Mouse (Mus musculus) c-Kit-positive CD71-positive TER-119-negative erythroid progenitor cells, embryonic 14.5 days (primary cell): Measurements from ENCODE around the gene Ryr1.

Source experiments
- DNase-seq: peaks from one replicate; pipeline ENCODE4 v3.0.0-alpha.2; 2013; ENCODE audit warnings: low read depth

Gene Ryr1

DNA sequence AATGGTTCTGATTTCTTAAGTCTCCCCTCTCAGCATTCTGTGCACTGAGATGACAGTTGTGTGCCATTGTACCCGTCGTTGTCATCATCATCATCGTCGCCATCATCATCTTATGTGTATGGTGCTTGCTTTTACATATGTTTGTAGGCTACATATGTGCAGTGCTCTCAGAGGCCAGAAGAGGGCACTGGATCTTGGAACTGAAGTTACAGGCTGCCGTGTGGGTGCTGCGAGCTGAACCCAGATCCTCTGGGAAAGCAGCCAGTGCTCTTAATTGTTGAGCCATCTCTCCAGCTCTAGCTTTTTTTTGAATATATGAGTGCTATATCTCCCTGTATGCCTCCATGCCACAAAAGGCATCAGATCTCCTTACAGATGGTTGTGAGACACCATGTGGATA, 87.7 kb downstream of the Ryr1 start:
- DNase-seq = no peak

DNA sequence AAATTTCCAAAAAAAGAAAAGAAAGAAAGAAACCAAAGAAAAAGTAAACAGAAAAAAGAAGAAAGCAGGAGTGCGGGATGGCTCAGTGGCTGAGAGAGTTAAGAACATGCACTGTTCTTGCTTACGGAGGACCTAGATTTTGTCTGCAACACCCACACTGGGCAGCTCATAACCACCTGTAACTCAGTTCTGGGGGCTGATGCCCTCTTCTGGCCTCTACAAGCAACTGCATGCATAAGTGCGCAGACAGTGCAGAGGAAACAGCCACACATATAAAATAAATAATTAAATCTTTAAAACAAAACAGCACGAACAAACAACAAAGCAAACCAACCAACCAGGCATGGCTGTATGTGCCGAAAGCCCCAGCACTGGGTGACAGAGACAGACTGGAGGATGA, 92.3 kb downstream of the Ryr1 start:
- DNase-seq = no peak

DNA sequence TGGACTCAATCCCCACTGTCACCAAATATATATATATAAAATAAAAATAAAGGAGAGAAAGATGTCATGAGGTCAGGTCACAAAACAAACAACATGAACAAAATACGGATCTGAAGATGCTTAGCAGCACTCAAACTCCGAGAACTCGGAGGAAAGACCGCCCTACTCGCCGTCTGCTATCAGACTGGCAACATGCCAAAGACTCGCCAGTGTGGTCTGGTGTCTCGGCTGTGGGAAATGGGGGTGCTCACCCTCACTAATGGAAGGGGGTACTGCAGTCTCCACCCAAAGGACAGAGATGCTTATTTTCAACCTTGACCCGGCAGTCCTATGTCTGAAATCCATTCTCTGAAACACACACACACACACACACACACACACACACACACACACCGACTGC, 93.3 kb downstream of the Ryr1 start:
- DNase-seq = no peak

DNA sequence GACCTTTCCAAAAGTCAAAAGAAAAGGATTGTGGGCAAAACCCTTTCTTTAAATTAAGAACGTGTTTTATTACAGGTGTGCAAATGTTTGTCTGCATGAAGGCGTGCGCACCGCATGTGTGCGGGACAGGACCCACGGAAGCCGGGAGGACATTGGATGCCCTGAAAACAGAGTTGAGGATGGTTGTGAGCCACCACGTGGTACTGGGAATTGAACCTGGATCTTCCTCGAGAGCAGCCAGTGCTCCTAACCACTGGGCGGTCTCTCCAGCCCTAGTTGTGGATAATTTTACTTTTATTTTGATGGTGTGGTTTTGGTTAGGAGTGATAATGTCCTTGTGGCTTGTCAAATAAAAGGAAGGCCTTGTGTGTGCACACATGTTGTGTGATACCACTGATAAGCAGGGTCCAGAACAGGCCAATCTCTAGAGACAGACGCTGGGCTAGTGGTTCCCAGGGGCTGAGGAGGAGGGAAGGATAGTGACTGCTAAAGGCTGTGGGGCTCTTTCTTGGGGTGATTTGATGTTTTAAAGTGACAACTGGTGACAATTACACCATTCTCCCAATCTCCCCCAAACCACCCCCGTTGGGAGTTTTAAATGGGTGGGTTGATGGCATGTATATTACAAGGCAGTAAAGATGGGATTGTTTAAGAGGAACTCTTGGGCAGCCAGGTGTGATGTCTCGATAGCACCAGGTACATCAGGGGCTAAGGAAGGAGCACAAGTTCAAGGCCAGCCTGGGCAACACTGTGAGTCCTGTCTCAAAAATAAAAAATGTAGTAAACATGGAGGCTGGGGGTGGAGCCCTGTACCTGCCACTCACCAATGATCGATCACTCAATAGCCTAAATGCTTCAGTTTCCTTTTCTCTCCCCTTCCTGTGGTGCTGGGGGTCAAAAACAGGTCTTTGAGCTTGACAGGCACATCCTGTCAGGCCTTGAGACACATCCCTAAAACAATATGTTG, 95.0 kb downstream of the Ryr1 start:
- DNase-seq = peak; percentile 82

DNA sequence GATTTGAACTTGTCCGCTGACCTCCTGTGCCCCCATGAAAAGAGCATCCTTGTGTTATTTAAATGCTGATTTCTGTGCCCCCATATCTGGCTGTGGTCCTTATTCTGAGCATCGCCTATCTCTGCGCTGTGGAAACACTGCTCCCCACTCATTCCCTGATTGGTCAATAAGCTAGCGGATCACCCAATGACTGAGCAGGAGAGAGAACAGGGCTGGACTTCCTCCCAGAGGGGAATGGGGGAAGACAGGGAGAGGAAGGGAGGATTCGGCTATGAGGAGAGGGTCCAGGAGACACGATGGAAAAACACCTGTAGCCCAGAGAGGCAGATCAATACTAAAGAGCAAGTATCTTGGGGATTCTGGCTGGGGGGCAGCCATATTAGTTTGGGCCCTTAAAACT, 96.2 kb downstream of the Ryr1 start:
- DNase-seq = no peak

DNA sequence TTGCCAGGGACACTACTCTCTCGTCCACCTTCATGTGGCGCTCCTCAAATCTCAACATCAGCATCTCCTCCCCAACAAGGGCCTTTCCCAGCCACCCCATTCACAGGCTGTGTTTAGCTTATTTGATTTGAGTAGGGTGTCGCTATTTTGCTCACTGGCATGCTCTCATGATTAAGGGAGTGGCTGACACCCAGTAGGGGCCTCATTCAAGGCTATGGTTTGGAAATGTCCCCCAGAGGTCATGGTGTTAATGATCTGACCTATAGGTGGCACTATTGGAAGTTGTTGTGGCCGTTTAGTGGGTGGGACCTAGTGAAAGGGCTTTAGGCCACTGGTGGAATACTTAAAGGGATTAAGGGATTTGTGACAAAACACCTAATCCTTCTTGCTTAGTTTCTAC, 98.2 kb downstream of the Ryr1 start:
- DNase-seq = no peak

DNA sequence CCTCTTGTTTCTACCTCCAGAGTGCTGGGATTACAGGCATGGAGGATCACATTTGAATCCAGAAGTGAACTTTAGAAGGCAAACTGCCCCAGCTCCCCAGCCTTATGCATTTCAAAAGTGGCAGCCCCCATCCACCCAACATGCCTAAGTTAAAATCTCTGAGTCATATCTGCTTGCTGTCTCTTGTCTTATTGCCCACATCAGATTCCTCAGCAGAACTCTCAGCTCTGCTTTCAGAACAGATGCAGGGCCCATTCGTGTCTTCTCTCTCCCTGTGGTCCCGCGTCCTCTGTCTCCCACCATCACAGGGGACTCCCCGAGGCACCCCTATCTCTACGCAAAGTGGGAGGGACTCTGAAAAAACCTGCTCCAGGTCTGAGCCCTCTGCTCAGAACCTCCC, 98.8 kb downstream of the Ryr1 start:
- DNase-seq = no peak

DNA sequence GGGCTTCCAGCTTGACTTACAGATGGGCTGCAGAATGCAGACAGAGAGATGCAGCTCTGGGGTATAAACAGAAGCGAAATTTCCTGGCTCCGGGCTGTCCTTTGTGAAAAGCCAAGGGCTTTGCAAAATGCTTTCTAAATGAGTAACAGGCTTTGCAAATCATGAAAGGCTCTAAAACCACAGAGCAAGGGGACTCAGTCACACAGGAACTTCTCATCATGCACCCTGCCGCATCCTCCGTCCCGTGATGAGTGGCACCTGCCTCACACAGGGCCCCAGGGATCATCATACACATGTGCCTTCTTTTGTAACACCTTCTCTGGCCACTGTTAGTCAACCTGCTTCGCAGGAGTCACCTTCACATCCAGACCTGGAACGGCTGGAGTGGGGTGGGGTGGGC, 99.4 kb downstream of the Ryr1 start:
- DNase-seq = no peak

DNA sequence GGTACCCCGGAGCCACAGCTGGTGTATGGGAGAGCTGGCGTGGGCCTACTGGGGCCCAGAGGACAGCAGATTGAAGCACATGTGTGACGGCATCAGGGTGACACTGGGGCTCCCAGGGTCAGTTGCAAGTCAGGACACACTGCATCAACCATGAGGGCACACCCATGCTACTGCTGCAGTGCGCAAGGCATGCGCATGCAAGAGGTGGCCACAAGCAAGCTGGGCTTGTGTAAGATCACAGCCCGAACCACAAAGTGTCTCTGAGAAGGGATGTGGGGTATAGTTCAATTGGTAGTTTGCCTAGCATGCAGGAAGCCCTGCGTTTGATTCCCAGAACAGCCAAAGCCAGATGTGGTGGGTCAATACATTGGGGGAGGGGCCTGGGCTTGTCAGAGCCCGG, 101.5 kb downstream of the Ryr1 start:
- DNase-seq = no peak

DNA sequence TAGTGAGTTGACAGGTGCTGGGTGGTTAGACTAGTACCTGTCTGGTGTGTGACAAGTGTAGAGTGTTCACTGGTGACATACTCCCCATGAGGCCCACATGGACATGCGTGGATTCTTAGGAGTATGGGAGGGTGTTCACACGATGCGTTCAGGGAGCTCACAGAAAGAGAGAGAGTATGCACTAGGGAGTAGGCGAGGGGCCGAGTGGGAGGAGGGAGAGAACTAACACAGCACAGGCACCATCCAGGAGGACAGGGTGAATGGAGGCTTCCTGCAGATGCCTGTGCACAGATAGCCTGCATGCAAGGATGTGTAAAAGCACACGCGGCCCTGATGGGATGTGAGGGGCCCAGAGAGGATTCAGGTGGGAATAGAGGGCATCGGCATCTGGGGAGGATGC, 102.5 kb downstream of the Ryr1 start:
- DNase-seq = no peak

DNA sequence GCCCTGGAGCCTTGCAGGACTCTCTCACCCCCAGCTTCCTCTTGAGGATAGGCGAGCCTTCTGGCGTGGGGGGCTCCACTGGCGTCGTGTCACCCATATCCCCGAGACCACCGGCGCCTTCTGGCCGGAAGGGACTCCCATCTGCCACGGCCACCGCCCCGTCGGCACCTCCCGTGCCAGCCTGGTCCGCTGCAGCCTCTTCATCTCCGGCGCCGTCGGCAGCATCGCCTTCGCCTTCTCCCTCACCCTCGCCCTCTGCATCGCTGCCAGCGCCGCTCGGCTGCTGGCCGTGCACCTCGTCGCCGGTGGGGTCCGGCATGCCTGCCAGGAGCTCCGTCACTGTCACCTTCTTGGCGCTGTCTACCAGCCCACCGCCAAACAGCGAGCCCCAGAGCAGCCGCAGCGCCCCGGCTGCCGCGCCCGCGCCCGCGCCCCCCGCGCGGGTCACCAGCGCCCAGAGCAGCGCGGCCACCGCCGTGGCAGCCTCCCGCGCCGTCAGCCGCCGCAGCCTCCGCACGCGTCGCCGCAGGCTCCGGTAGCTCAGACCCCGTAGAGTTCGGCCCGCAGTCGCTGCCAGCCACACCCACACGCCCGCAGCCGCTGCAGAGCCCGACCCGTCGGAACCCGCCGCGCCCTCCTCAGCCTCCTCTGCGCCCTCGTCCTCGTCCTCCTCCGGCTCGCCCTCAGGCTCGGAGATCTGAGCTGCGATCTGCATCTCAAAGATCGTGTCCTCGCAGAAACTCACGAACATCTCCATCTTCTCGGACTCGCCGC, 105.3 kb downstream of the Ryr1 start:
- no peak for DNase-seq

DNA sequence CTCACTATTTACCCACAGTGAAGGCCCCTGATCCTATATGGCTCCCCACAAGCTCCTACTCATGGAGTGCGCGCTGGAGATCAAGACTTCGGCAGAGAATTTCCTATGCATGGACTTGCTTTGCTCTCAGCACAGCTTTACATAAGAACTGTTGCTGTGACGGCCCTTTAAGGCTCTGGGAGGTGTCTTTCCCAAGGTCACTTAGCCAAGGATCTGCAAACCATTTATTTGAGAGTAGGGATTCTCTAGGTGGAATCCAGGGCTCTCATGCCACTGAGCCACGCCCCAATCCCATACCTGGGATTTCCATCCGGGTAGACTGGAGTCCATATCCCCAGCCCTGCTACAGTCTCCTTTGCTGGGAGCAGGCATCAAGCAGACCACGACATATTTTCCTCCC, 107.8 kb downstream of the Ryr1 start:
- DNase-seq = no peak

DNA sequence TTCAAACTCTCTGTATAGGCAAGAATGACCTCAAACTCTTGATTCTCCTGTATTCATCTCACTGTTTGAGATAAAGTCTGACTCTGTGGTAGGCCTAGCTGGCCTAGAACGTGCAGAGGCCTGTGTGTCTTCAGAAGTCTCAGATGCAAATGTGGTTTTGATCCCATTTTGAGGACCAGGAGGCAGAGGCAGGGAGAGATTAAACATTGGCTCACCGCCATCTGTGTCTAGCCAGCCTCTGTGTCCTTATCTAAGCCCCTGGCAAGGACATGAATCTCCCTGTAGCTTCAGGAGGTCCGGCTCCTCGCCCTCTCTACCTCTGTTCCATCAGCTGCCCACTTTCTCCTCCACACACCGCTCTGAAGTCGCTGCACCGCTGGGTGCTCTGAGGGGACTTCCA, 108.5 kb downstream of the Ryr1 start:
- no peak for DNase-seq

DNA sequence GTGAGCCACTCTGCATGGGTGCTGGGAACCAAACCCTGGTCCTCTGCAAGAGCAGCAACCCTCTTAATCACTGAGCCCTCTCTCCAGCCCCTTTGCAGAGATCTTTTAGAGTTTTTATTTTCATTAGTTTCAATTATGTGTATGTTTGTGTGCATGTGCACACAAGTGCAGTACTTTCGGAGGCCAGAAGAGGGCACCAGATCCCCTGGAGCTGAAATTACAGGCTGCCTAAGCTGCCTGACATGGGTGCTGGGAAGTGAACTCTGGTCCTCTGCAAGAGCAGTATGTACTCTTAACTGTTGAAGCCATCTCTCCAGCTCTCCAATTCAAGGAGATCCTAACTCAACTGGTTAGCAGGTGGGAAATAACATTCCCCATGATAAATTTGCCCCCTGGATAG, 110.0 kb downstream of the Ryr1 start:
- DNase-seq = no peak

DNA sequence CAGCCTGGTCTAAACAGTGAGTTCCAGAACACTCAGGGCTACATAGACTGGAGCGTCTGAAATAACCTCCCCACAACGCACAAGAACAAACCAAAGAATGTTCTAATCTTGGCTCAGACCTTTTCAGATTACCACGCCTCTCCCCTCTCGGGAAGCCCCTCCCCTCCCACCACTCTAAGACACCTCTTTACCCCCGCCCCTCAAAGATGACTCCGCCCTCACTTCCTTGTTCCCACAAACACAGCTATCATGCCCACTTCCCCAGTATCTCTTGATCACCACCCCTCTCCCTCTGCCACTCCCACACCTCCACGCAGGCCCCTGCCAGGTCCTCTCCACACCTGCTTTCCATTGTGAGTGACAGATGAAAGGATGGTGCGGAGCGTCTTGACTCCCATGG, 116.3 kb downstream of the Ryr1 start:
- no peak for DNase-seq

DNA sequence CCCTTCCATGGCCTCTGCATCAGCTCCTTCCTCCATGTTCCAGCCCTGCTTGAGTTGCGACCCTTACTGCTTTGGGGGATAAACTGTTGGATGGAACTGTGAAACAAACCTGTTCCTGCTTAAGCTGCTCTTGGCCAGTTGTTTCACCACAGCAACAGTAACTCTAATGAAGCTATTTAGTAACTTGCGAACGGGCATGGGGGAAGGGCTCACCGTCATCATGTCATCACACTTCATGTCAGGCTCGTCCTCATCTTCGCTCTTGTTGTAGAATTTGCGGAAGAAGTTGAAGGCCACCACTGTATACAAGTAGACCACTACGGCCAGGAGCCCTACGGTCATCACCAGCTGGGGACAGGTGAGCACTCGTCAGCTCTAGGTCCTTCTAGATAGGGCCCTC, 116.8 kb downstream of the Ryr1 start:
- no peak for DNase-seq

DNA sequence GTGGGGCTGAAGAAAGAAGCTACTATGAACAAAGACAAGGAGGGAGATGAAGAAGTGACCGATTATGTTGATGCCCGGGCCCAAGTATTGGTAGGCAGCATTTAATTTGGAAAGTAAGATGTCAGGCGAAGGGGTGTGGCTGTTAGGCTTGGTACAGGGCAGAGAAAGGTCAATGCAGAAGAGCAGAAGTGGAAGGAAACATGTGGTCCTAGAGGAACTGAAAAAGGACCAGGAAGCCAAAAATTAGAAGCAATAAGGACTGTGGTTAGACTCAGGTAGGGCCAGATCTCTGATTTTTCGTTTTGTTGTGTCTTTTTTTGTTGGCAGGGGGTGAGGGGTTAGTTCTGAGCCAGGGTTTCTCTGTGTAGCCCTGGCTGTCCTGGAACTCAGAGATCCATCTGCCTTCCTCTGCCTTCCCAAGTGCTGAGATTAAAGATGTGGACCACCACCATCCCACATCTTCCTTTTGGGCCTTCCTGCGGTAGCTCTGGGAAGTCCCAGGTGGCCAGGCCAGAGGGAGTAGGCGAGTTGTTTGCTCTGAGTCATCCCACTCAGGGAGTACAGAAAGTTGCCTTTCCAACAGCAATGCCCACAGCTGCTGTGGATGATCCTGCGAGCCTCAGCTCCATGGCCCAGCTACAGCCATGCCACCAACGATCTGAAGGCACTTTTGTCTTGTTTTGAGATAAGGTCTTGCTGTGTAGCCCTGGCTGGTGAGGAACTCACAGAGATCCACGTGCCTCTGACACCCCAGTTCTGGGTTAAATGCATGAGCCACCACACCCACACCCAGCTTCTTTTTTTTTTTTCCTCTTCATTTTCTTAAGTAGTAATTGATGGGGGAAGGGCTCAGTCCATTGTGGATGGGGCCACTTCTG, 117.5 kb downstream of the Ryr1 start:
- no peak for DNase-seq

DNA sequence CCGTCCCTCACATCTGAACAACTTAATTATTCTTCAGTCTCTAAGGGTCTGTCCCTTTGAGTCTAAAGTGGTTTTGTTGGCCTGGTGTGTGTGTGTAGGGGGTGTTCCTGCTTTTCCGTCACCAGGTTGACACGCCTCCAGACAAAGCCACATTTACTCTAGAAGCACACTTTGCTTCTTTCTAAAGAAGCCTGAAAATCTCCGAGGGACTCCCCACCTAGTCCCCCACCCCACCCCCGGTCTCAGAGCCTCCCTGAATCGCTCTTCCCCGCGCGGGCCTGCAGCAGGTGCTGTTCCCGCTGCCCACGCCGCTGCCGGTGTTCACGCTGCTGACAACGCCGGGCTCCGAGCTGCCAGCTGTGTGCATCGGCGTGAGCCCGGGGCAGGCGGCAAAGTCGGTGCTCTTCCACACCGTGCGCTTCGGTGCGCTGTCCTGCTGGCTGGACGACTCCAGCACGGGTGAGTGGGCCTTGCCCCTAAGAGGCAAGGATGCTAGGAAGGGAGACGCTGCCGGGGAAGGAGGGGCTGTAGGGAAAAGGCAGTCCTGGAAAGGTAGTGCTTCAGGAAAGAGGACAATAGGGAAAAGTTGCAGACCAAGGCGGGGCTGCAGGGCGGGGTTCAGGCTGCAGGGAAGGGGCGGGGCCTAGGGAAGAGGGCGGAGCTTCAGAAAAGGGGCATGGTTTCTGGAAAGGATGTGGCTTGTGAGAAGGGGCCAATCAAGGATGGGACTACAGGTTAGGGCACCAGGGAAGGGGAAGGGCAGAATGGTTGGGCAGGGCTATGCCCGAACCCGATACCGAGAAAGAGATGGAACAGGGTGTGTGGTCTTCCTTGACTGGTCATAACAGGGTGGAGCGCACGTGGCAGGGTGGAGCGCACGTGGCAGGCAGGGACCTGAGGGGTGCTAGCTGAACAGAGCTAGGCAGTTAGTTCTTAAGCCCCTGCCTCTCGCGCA, 124.1 kb downstream of the Ryr1 start:
- DNase-seq = peak; percentile 82

DNA sequence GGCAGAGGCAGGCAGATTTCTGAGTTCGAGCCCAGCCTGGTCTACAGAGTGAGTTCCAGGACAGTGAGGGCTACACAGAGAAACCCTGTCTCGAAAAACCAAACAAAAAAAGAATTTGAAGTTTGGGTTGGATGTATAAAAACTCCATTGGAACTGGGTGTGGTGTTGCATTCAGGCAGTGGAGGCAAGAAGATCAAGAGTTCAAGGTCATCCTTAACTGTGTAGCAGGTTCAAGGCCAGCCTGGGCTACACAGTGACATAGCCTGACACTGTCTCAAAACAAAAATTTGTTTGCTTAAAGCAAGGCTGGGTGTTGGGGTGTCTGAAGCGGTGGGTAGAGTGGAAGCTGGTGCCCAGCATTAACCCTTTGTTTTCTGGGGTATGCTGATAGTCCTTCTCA, 131.6 kb downstream of the Ryr1 start:
- no peak for DNase-seq

DNA sequence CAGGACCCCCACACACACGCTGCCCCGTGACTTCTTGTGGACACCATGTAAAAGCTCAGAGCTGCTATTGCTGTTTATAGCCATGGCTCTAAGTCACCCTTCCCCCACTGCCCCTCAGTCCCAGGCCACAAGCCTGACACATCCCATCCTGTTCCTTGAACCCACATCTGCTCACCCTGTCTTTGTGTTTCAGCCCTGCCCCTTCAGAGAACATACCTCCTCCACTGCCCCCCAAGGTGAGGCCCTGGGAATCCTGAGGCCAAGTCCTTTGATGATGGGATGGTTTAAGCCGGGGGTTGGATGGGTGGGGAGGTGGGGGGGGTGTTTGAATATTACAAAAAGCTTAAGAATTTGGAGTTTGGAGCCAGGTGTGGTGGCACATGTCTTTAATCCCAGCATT, 132.0 kb downstream of the Ryr1 start:
- DNase-seq = no peak

DNA sequence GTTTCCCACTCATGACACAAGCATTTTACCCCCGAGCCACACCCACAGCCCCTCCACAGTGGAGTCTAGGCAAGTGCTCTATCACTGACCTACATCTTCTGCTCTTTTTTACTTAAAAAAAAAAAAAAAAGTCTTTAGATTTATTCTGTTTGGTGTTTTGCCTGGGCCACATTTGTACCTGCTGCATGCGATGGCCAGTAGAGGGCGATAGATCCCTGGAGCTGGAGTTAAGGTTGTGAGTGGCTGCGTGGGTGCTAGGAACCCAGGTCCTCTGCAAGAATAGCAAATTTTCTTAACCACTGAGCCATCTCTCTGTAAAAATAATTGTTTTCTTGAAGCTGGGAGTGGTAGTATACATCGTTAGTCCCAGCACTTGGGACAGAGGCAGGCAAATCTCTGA, 133.4 kb downstream of the Ryr1 start:
- no peak for DNase-seq
